Mouse (Mus musculus): ENCODE measurements at regions not wholly inside any gene's neighbourhood (a gene's known extent, or its start where the extent isn't known, plus 50 kb on each side); places are given as distances from the start of the nearest gene placed in this dataset.

DNA sequence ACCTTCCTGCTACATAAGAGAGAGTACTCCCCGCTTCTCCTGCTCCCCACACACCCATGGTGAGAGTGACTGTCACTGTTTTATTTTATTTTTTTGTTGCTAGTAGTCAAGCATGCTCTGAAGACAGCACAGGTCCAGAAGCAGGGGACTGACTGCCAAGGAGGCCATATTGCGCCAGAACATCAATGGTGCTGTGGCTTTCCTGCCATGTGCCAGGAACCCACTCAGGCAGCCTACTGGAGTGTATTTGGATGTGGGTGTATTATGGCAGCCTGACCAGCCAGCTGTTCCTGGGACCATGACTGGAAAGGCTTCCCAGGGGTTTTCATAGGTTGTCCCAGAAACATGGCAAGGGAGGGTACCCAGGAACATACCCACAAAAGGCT lies 126.3 kb upstream of the Arhgap5 start:
- no peak for TF ChIP-seq CTCF (IDR thresholded peaks at IDR 0.05; ENCODE audit: borderline replicate concordance, insufficient read depth, low read length)
- TF ChIP-seq POLR2A (IDR thresholded peaks at IDR 0.05; ENCODE audit: low read depth, low read length), result no peak

Data from embryonic fibroblast, embryonic 13.5 days (primary cell).